Mouse (Mus musculus) E14TG2a.4 (cell line): ENCODE data around the gene Ndufa4l2.

Source experiments
- H3K27me3 ChIP-seq: 2 replicates; pipeline ENCODE4 v1.6.1; 2014; ENCODE audit warnings: low read length, control low read depth; ENCODE audit not compliant: insufficient read depth
- H3K36me3 ChIP-seq: 2 replicates; pipeline ENCODE4 v1.6.1; 2014; ENCODE audit warnings: low read length, control low read depth; ENCODE audit not compliant: insufficient read depth
- H3K4me1 ChIP-seq: replicated peaks from 2 replicates; pipeline ENCODE4 v1.6.1; 2014; ENCODE audit warnings: low read depth, low read length, control low read depth
- H3K4me3 ChIP-seq: replicated peaks from 2 replicates; pipeline ENCODE4 v1.5.1; 2014; ENCODE audit warnings: mild to moderate bottlenecking, low read length
- H3K9me3 ChIP-seq: 2 replicates; pipeline ENCODE4 v1.6.1; 2014; ENCODE audit warnings: low read length, control low read depth
- CTCF ChIP-seq: conservative IDR thresholded peaks from 2 replicates; pipeline ENCODE4 v1.5.1; 2014; ENCODE audit warnings: low read length
- NANOG ChIP-seq: IDR thresholded peaks from 2 replicates; pipeline ENCODE4 v1.6.1; 2014; ENCODE audit warnings: borderline replicate concordance, low read length, mixed read lengths
- POU5F1 ChIP-seq: IDR thresholded peaks from 2 replicates; pipeline ENCODE4 v1.6.1; 2014; ENCODE audit warnings: low read length, borderline replicate concordance

Ndufa4l2 gene

DNA sequence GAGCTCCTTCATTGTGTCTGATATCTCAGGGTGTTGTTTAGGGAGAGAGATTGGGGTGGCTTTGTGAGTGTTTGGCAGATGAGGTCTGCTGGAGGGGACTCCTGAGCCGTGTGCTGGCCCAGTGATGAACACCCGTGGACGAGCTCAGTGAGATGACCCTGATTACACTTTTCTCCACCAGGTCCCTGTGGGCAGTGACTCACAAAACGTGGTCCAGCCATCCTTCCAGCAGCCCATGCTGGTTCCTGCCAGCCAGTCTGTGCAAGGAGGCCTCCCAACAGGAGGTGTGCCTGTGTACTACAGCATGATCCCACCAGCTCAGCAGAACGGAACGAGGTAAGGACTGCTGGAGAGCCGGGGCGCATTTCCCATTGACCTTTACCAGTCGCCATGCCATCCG is 29.5 kb upstream of the Ndufa4l2 start:
- Histone ChIP-seq H3K9me3 (no peaks in the 10 kb centered on the region), H3K27me3 (no peaks in the 10 kb centered on the region), H3K36me3 (peaks cover 72% of the 10 kb centered on the region), H3K4me1 (peaks cover 9% of the 10 kb centered on the region; the same call in 1 of the 2 replicates), H3K4me3 (no peak overlapping the region)
- TF ChIP-seq POU5F1 (no peak), CTCF (no peak), NANOG (no peak)

DNA sequence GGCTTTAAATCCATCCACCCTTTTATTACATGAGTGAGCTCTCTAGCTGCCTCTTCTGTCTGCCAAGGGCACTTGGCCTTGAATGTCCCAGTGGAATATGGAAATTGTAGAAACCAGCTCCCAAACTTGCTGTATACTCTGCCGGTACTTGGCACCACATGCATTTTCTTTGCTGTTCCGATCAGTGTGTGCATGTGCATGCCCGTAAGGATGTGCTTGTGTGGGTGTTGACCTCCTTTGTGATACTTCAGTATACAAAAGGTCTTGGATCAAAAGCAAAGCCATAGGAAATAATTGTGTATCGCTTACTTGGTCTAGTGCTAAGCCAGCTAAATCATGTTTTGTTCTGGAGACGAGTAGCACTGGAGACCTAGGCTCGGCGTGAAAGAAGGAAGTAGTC is 25.9 kb upstream of the Ndufa4l2 start:
- H3K9me3 ChIP-seq = no peaks in the 10 kb centered on the region
- H3K36me3 ChIP-seq = peaks cover 85% of the 10 kb centered on the region
- H3K27me3 ChIP-seq = no peaks in the 10 kb centered on the region
- TF ChIP-seq NANOG (no peak), CTCF (no peak), POU5F1 (no peak)
- peaks cover 13% of the 10 kb centered on the region for H3K4me1 ChIP-seq
- H3K4me3 ChIP-seq = no peak overlapping the region

DNA sequence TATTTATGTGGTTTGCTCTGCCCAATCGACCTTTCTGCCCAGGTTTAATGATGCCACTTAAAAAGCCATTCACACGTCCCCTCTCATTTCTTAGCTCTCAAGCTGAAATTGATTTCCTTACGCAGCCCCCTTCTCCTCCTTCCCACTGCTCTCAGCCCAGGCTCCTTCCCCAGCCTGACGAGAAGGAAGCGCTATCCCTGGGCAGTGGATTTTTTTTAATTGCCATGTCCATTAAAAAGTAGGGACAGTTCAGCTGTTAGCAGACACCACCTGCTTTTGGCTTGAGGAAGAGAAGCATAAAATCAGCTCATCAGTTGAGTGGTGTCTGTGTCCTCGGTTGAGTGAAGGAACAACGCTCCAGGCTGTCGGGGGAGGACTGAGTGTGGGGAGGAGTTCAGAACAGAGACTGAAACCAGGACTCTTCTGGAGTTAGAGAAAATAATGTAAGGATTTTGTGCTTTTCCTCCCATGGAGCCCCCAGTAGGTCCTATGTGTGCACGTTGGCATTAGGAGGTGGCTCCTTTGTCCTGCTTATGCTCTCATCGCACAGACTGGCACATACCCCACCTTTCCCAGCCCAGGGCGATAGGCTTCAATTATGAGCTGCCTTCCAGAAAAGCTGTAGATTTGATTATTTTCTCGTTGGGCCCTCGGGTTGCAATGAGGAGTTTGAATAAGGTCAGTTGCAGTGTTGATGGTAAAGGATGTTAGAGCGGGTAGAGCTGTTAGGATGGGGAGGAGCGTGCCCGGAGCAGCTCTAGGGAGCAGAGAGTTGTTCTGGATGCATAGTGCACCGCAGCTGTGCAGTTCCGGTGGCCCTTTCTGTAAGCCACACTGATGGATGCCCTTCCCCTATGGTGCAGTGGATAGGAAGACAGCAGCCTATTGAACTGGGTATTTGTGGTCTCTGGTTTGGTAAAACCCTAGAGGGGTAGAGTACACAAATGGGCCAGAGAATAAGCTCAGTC is 24.3 kb upstream of the Ndufa4l2 start:
- peaks cover 13% of the 10 kb centered on the region for H3K4me1 ChIP-seq
- TF ChIP-seq POU5F1 (no peak), CTCF (no peak), NANOG (no peak)
- no peaks in the 10 kb centered on the region for H3K9me3 ChIP-seq
- no peak overlapping the region for H3K4me3 ChIP-seq
- H3K27me3 ChIP-seq = no peaks in the 10 kb centered on the region
- peaks cover 85% of the 10 kb centered on the region for H3K36me3 ChIP-seq

DNA sequence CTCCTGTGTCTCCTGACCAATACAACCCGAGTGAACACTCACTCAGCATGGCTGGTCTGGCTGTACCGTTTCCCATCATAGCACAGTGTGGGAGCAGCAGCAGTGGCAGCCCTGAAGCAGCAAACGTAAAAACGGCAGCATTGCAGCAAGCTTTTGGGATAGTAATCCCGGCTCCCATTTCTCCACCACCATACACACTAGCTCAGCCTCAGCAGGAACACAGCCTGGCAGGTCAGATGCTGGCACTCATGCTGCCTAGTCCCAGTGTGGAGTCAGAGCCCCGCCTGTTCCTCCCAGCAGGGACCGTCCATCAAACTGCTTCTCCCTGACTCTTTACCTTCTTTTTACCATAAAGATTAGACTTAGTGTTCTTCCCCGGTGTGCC is 23.6 kb upstream of the Ndufa4l2 start:
- H3K4me3 ChIP-seq = no peak overlapping the region
- H3K9me3 ChIP-seq = no peaks in the 10 kb centered on the region
- H3K36me3 ChIP-seq = peaks cover 87% of the 10 kb centered on the region
- H3K27me3 ChIP-seq = no peaks in the 10 kb centered on the region
- peaks cover 13% of the 10 kb centered on the region for H3K4me1 ChIP-seq
- no peak for TF ChIP-seq CTCF
- no peak for TF ChIP-seq NANOG

DNA sequence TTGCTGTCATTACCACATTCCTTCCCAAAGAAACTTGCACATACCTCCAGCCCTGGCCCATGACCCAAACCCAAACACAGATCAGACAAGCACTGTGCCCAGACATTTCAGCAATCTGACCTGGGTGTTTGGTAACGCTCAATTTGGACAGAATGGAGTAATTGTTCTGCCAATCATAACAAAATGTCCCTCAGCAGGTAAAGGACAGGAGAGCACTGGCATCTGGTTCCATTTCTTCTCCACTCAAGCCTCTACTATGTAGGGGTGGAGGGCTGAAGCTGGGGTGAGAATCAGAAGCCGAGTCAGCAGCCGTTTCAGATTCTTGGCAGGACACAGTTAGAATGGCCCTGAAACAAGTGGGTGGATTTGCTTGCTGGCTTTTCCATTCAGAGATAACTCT is 22.6 kb upstream of the Ndufa4l2 start:
- peaks cover 14% of the 10 kb centered on the region for H3K4me1 ChIP-seq
- H3K27me3 ChIP-seq = no peaks in the 10 kb centered on the region
- H3K9me3 ChIP-seq = no peaks in the 10 kb centered on the region
- peaks cover 93% of the 10 kb centered on the region for H3K36me3 ChIP-seq
- no peak for TF ChIP-seq CTCF
- TF ChIP-seq NANOG = no peak
- TF ChIP-seq POU5F1 = no peak
- H3K4me3 ChIP-seq = no peak overlapping the region

DNA sequence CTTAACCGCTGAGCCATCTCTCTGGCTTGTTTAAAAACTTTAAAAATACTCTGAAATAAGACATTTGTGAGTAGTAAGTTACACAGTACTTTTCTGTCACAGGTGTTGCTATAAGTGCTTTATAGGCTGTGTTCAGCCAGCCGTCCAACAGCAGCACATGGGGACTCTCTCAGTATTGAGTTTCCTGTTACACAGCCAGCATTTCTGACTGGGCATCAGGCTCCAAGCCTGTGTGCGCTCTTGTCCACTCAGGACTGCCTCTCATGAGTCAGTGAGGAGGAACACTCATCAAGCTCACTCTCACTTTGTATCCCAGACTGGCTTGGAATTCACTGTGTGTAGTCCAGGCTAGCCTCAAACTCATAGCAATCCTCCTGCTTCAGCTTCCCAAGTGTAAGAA is 18.6 kb upstream of the Ndufa4l2 start:
- TF ChIP-seq CTCF (no peak), NANOG (no peak), POU5F1 (no peak)
- H3K9me3 ChIP-seq = no peaks in the 10 kb centered on the region
- H3K4me3 ChIP-seq = no peak overlapping the region
- H3K27me3 ChIP-seq = no peaks in the 10 kb centered on the region
- H3K4me1 ChIP-seq = peaks cover 23% of the 10 kb centered on the region
- H3K36me3 ChIP-seq = peaks cover 78% of the 10 kb centered on the region

DNA sequence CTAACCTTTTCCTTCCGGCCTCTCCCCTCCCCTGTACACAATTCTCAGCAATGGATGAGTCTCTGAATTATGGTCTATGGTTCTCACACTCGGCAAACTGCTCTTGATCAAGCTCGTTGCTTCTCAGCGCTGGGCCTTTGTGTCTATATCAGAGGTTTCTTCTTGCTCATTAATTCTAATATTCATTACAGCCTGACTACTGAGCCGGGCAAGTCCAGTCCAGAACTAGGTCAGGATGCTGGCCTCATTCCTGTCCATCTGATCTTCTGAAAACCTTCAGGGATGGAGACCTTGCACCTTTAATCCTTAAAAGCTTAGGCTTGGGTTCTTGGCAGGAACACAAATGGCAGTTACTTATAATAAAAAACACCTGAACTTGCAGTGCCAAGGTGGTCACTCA is 15.3 kb upstream of the Ndufa4l2 start:
- H3K9me3 ChIP-seq = no peaks in the 10 kb centered on the region
- TF ChIP-seq POU5F1 (no peak), CTCF (no peak), NANOG (no peak)
- H3K4me1 ChIP-seq = peaks cover 17% of the 10 kb centered on the region
- peaks cover 46% of the 10 kb centered on the region for H3K36me3 ChIP-seq
- peaks cover 15% of the 10 kb centered on the region; the same call in 1 of the 2 replicates for H3K27me3 ChIP-seq
- no peak overlapping the region for H3K4me3 ChIP-seq

DNA sequence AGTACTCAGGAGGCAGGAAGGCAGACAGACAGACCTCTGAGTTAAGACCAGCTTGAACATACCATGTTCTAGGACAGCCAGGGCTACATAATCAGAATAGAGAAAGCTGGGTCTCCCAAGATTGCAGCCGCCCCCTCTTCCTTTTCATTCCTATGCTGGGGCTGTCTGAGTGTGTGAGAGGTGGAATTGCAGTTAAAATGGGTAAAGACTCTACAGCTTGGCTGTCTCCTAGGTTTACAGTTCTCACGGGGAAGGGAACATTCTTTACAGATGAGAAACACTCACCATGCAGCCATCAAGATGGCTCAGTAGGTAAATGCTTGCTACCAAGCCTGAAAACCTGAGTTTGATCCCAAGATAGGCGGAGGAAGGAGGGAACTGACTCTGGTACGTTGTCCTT is 14.7 kb upstream of the Ndufa4l2 start:
- no peak for TF ChIP-seq CTCF
- TF ChIP-seq NANOG = no peak
- TF ChIP-seq POU5F1 = no peak

More for the DNA sequence above, 14.7 kb upstream of the Ndufa4l2 start:
- H3K9me3 ChIP-seq = no peaks in the 10 kb centered on the region
- peaks cover 17% of the 10 kb centered on the region for H3K4me1 ChIP-seq
- H3K27me3 ChIP-seq = peaks cover 18% of the 10 kb centered on the region; the same call in 1 of the 2 replicates
- H3K4me3 ChIP-seq = no peak overlapping the region
- peaks cover 41% of the 10 kb centered on the region for H3K36me3 ChIP-seq
